Mouse (Mus musculus) cortical plate, adult 2 months (tissue): ENCODE measurements around the gene E2f8. TPM values are rescaled to one million over a fixed set of nuclear protein-coding genes. Genes with fewer than 3 reads are reported as not detected.

Source experiments
- H3K27ac ChIP-seq: fragments of 200-500 bp; 2 replicates; pipeline ENCODE4 v1.5.1; 2012; ENCODE audit warnings: low read length, control low read depth, inconsistent platforms; ENCODE audit not compliant: insufficient read depth
- H3K4me1 ChIP-seq: fragments of 200-500 bp; 2 replicates; pipeline ENCODE4 v1.6.1; 2011; ENCODE audit warnings: low read length; ENCODE audit not compliant: control insufficient read depth, insufficient read depth
- H3K4me3 ChIP-seq: fragments of 200-500 bp; 2 replicates; pipeline ENCODE4 v1.5.1; 2011; ENCODE audit warnings: mild to moderate bottlenecking, low read length, control low read depth; ENCODE audit not compliant: insufficient read depth
- CTCF ChIP-seq: fragments of 200-500 bp; IDR thresholded peaks from 2 replicates; pipeline ENCODE4 v1.5.1; 2011; ENCODE audit warnings: mild to moderate bottlenecking, control low read depth, low read length; ENCODE audit not compliant: insufficient read depth; ENCODE audit errors: extremely low read depth
- POLR2A ChIP-seq: fragments of 200-500 bp; IDR thresholded peaks from 2 replicates; pipeline ENCODE4 v1.6.1; 2011; ENCODE audit warnings: mild to moderate bottlenecking, low read length, control low read depth; ENCODE audit not compliant: insufficient read depth; ENCODE audit errors: extremely low read depth
- polyA plus RNA-seq: library from polyadenylated mRNA; depleted of rRNA; stranded (reverse); fragments of >200 nt; gene quantifications from 2 replicates; pipeline ENCODE4 v1.2.3, GENCODE M21; 2012; rRNA removed

The E2f8 gene
- polyA plus RNA-seq = 0.34 and 0.44 TPM in 2 replicates

- H3K27ac ChIP-seq = no peak within 1 kb of the TSS
- TF ChIP-seq POLR2A = no peak
- TF ChIP-seq CTCF = no peak
- peak within 1 kb of the TSS; percentile 32 for H3K4me3 ChIP-seq
- peaks cover 2% of the 10 kb centered on the region; the same call in 1 of the 2 replicates for H3K4me1 ChIP-seq
These were observed at the start of gene E2f8 for GRCm38 (mm10) chr7:48881486-48881885. Gene E2f8 (minus strand): TSS chr7:48881596.

- TF ChIP-seq CTCF (no peak), POLR2A (no peak)
- no peaks in the 10 kb centered on the region for H3K4me1 ChIP-seq
These were observed 49.0 kb upstream of the E2f8 start for GRCm38 (mm10) chr7:48930399-48930798.

DNA sequence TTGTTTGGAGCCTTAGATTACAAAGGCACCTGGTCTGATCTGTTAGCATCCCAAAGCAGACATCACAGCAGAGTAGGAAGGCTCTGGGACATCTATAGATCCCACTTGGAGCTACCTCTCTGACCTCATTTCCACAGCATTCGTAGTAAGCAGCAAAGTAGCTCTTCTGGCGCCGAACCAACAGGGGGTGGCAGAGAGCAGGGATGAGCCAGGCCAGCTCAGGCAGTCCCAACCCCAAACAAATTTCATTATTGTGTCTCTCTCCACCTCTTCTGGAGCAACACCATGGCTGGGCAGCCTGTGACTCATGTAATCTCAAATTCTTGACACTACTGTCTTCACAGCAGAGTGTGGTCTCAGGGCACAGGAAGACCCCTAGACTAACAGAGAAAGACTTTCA lies 47.0 kb upstream of the E2f8 start:
- Histone ChIP-seq H3K4me3 (no peak overlapping the region), H3K27ac (no peak overlapping the region), H3K4me1 (no peaks in the 10 kb centered on the region)
- peak; percentile 62 for TF ChIP-seq CTCF
- TF ChIP-seq POLR2A = no peak

More at GRCm38 (mm10) chr7:48930399-48930798, 49.0 kb upstream of the E2f8 start:
- no peak overlapping the region for H3K4me3 ChIP-seq
- no peak overlapping the region for H3K27ac ChIP-seq

DNA sequence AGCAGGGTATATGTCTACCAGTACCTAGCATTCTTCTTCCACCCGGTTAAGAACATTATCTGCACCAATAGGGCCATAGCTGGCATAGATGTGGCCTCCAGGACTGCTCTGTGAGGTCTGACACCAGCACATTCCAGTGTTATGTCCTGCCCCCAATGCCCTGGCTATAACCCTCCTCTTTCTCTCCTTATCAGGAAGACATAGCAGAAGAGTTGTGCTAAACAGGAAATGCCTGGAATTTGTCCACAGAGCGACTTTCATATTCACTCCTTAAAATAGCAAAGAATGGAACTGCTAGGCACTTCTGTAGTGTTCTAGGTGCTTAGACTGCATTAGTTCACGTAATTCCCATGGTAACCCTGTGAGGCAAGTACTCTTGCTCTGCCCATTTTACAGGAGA lies 43.8 kb upstream of the E2f8 start:
- Histone ChIP-seq H3K4me1 (no peaks in the 10 kb centered on the region), H3K4me3 (no peak overlapping the region), H3K27ac (no peak overlapping the region)
- TF ChIP-seq CTCF = no peak
- no peak for TF ChIP-seq POLR2A

DNA sequence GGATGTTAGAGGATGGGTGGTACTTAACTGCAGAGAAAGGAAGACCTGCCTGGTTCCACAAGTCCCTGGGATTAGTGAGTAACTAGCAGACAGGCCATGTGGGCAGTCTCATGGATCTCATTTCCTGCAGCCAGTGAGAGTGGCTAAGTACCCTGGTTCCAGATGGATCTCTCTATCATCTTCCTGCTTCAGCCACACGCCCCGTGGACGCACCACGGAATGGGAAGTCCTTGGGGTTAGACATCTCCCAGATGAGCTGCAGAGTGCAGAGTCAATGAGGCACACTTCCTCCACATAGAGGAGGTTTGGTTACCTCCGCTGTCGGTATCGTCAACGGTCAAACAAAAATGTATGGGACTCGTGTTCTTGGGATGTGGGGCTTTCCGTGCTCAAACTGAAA lies 42.2 kb upstream of the E2f8 start:
- no peak overlapping the region for H3K4me3 ChIP-seq
- TF ChIP-seq CTCF (no peak), POLR2A (no peak)
- H3K27ac ChIP-seq = no peak overlapping the region
- no peaks in the 10 kb centered on the region for H3K4me1 ChIP-seq

DNA sequence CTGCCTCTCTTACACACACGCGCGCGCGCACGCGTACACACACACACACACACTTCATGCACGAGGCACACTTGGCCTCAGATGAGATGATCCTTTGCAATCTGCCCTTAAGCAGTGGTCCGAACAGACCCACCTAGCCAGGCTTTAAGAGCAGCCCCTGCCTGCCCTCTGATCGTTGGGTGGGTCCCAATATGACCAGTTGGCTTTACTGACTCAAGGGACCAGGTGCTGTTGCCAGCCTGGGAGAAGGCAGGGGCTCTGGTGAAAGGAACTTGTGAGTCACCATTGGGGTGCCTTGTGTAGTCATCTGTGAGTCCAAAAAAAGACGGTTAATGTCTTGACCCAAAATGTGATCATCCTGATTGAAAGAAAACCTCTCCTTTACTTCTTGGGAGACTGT lies 37.0 kb upstream of the E2f8 start:
- no peak for TF ChIP-seq POLR2A
- no peak for TF ChIP-seq CTCF
- H3K4me1 ChIP-seq = no peaks in the 10 kb centered on the region
- no peak overlapping the region for H3K27ac ChIP-seq
- H3K4me3 ChIP-seq = no peak overlapping the region

GRCm38 (mm10) chr7:48917988-48918387 lies 36.6 kb upstream of the E2f8 start:
- no peak overlapping the region for H3K27ac ChIP-seq
- no peak for TF ChIP-seq POLR2A
- TF ChIP-seq CTCF = no peak
- no peaks in the 10 kb centered on the region for H3K4me1 ChIP-seq
- no peak overlapping the region for H3K4me3 ChIP-seq

GRCm38 (mm10) chr7:48917463-48917862 lies 36.1 kb upstream of the E2f8 start:
- TF ChIP-seq CTCF (no peak), POLR2A (no peak)
- Histone ChIP-seq H3K27ac (no peak overlapping the region), H3K4me3 (no peak overlapping the region)

DNA sequence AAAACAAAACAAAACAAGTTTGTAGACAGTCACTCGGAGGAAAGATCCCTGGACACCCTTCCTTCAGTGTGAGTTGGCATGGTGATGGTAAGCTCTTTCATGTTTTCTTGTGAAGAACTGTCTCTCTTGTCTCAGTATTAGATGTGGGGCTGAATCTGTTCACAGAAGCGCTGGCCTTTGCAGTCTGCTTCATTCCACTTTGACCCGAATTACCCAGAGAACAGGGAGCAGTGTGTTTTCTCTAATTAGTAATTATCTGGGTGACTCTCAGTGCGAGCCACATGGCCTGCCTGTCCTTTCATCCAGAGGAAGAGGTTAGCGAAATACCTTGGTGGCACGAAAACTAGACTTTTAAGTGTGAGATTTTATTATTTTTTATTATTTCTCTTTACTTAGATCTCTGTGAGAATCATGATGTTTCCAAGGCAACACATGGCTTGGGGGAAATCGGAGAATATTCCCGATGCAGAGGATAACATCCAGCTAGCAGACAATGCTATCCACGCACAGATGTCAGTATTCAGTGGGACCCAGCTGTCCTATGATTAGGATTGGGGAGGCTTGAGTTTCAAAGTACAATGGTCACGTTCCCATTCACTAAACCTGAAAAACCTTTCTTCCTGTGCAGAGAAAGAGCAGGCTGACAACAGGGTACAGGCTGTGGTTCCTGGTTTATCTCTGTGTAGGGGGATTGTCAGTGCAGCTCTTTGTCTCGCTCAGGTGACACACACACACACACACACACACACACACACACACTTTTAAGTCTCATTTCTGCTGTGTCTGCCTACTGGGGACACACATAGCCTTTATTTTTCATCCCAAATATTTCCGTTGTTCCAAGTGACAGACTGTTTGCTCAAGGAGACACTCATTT lies 33.5 kb upstream of the E2f8 start:
- no peak overlapping the region for H3K27ac ChIP-seq
- TF ChIP-seq POLR2A = no peak
- no peak for TF ChIP-seq CTCF
- 0 out of 2 replicates have a peak, but pooled peaks cover under 1% of the 10 kb centered on the region for H3K4me1 ChIP-seq
- no peak overlapping the region for H3K4me3 ChIP-seq

More at GRCm38 (mm10) chr7:48917463-48917862, 36.1 kb upstream of the E2f8 start:
- H3K4me1 ChIP-seq = no peaks in the 10 kb centered on the region

GRCm38 (mm10) chr7:48911146-48911545 lies 29.8 kb upstream of the E2f8 start:
- no peak overlapping the region for H3K27ac ChIP-seq
- H3K4me3 ChIP-seq = no peak overlapping the region
- peaks cover 4% of the 10 kb centered on the region; the same call in 1 of the 2 replicates for H3K4me1 ChIP-seq
- TF ChIP-seq CTCF (no peak), POLR2A (no peak)
